Mouse (Mus musculus) ovary, adult 18-20 months (tissue): ENCODE data around the gene Tmem267.
"Not testable (repeated sequence)": the region's sequence is repeated elsewhere in the genome, so short reads cannot be mapped to it uniquely, and the experiment has no call there.

Experiments used
- DNase-seq: peaks from one replicate; pipeline ENCODE4 v3.0.0; 2022; ENCODE audit warnings: low spot score, mixed read lengths

Gene Tmem267

GRCm38 (mm10) chr13:119487880-119488580 lies at the start of gene Tmem267, which contains the start of gene 3110070M22Rik:
Gene Tmem267, plus strand, starts transcription at chr13:119488039.
Gene 3110070M22Rik, minus strand, starts transcription at chr13:119488383.
- DNase-seq: peak; percentile 79

GRCm38 (mm10) chr13:119442244-119442643 lies 45.6 kb upstream of the Tmem267 start:
- no peak for DNase-seq

- no peak for DNase-seq
Observed at GRCm38 (mm10) chr13:119453563-119453962, 34.3 kb upstream of the Tmem267 start.

GRCm38 (mm10) chr13:119455082-119455481 lies 32.8 kb upstream of the Tmem267 start:
- no peak for DNase-seq

GRCm38 (mm10) chr13:119456342-119456741 lies 31.5 kb upstream of the Tmem267 start:
- DNase-seq: no peak

- no peak for DNase-seq
Observed at GRCm38 (mm10) chr13:119461900-119462595, 25.8 kb upstream of the Tmem267 start.

- DNase-seq: peak; percentile 78
Observed at GRCm38 (mm10) chr13:119462596-119463560, 25.0 kb upstream of the Tmem267 start, which contains the start of gene 4833420G17Rik. Gene 4833420G17Rik, plus strand, starts transcription at chr13:119462768.

GRCm38 (mm10) chr13:119476631-119477030 lies 11.2 kb upstream of the Tmem267 start:
- no peak for DNase-seq

GRCm38 (mm10) chr13:119477789-119478188 lies 10.1 kb upstream of the Tmem267 start:
- DNase-seq: no peak

GRCm38 (mm10) chr13:119487354-119487753 lies 485 bp upstream of the Tmem267 start:
- DNase-seq: no peak

GRCm38 (mm10) chr13:119492083-119492482 lies 4.2 kb downstream of the Tmem267 start:
- not testable (repeated sequence) for DNase-seq

- not testable (repeated sequence) for DNase-seq
Observed at GRCm38 (mm10) chr13:119494938-119495337, 7.1 kb downstream of the Tmem267 start.

GRCm38 (mm10) chr13:119596321-119597211 lies 108.7 kb downstream of the Tmem267 start:
- DNase-seq: peak; percentile 56

GRCm38 (mm10) chr13:119598466-119598865 lies 110.6 kb downstream of the Tmem267 start:
- peak; percentile 15 for DNase-seq

- peak; percentile 56 for DNase-seq
Observed at GRCm38 (mm10) chr13:119599066-119599465, 111.2 kb downstream of the Tmem267 start.

- DNase-seq: not testable (repeated sequence)
Observed at GRCm38 (mm10) chr13:119599498-119599897, 111.7 kb downstream of the Tmem267 start.

- DNase-seq: peak; percentile 62
Observed at GRCm38 (mm10) chr13:119600166-119600565, 112.3 kb downstream of the Tmem267 start.

- peak; percentile 32 for DNase-seq
Observed at GRCm38 (mm10) chr13:119602688-119603331, 115.0 kb downstream of the Tmem267 start.

GRCm38 (mm10) chr13:119603890-119604289 lies 116.1 kb downstream of the Tmem267 start:
- DNase-seq: not testable (repeated sequence)

GRCm38 (mm10) chr13:119604322-119604721 lies 116.5 kb downstream of the Tmem267 start:
- not testable (repeated sequence) for DNase-seq
